Mouse (Mus musculus) hindbrain, embryonic 14.5 days (tissue): ENCODE measurements around the gene Aurkaip1. TPM values are rescaled to one million over a fixed set of nuclear protein-coding genes. Genes with fewer than 3 reads are reported as not detected.
A peak's percentile ranks its signal among the peaks of the same experiment; 100 is the strongest.

Experiments
- ATAC-seq: fragments of 200-750 bp; cut with Nextera tagmentation; 2 replicates; pipeline ENCODE4 v1.8.0; 2017; ENCODE audit warnings: moderate number of reproducible peaks, mild to moderate bottlenecking, moderate TSS enrichment, moderate library complexity; ENCODE audit not compliant: low FRiP score
- DNase-seq: peaks from one replicate; pipeline ENCODE4 v3.0.0-alpha.2; 2015; ENCODE audit warnings: low spot score
- H3K27ac ChIP-seq: fragments of 300-500 bp; sonication (generic); 2 replicates; pipeline ENCODE4 v1.5.1; 2014; ENCODE audit warnings: mild to moderate bottlenecking, moderate library complexity
- H3K27me3 ChIP-seq: fragments of 300-500 bp; sonication (generic); 2 replicates; pipeline ENCODE4 v1.6.1; 2014; ENCODE audit warnings: mild to moderate bottlenecking, low read length, mixed read lengths; ENCODE audit not compliant: control insufficient read depth, insufficient read depth
- H3K36me3 ChIP-seq: fragments of 300-500 bp; sonication (generic); replicated peaks from 2 replicates; pipeline ENCODE4 v1.6.1; 2014; ENCODE audit not compliant: control insufficient read depth, insufficient read depth
- H3K4me1 ChIP-seq: fragments of 300-500 bp; sonication (generic); replicated peaks from 2 replicates; pipeline ENCODE4 v1.6.1; 2014; ENCODE audit warnings: antibody characterized with exemption, low read length, mixed read lengths; ENCODE audit not compliant: control insufficient read depth, insufficient read depth
- H3K4me2 ChIP-seq: fragments of 300-500 bp; sonication (generic); replicated peaks from 2 replicates; pipeline ENCODE4 v1.6.1; 2014; ENCODE audit warnings: mild to moderate bottlenecking, moderate library complexity
- H3K4me3 ChIP-seq: fragments of 300-500 bp; sonication (generic); replicated peaks from 2 replicates; pipeline ENCODE4 v1.5.1; 2014; ENCODE audit warnings: mild to moderate bottlenecking, low read length
- H3K9ac ChIP-seq: fragments of 300-500 bp; sonication (generic); 2 replicates; pipeline ENCODE4 v1.6.1; 2014
- H3K9me3 ChIP-seq: fragments of 300-500 bp; sonication (generic); 2 replicates; pipeline ENCODE4 v1.6.1; 2016; ENCODE audit warnings: low read length; ENCODE audit not compliant: control insufficient read depth
- WGBS: fragments of 180-500 bp; shearing (Covaris S2); extraction: QIAGEN DNeasy Blood & Tissue Kit; methylation state at CpG from one replicate; pipeline ENCODE4 v1.1.7; 2014; 5-methylcytosine and 5-hydroxymethylcytosine counted together
- polyA plus RNA-seq: library from polyadenylated mRNA; unstranded; fragments of >200 nt; fragmentation: Nextera tagmentation; extraction: Ambion mirVana; gene quantifications from 2 replicates; pipeline ENCODE4 v1.2.1, GENCODE M21; 2014

Gene Aurkaip1
- polyA plus RNA-seq, 1 experiment from 2014 or later, result 126 TPM

GRCm38 (mm10) chr4:155846871-155847578 lies 16.0 kb downstream of the Aurkaip1 start, which contains the start of gene Dvl1:
TSS of gene Dvl1 (plus strand) at chr4:155847402.
- 3% methylated on average over 49 of the region's 65 CpGs for WGBS
- peak within 1 kb of the TSS; percentile 94 for H3K4me3 ChIP-seq
- ATAC-seq, result peak; percentile 84

GRCm38 (mm10) chr4:155847591-155848352 lies 16.7 kb downstream of the Aurkaip1 start:
- H3K9ac ChIP-seq, result peak overlapping the region; percentile 95
- H3K27me3 ChIP-seq, result no peaks in the 10 kb centered on the region
- H3K27ac ChIP-seq, result peak overlapping the region; percentile 84
- peak; percentile 33 for DNase-seq
- ATAC-seq, result peak; percentile 22
- no peaks in the 10 kb centered on the region for H3K36me3 ChIP-seq
- peak overlapping the region; percentile 94 for H3K4me3 ChIP-seq
- peaks cover 32% of the 10 kb centered on the region for H3K4me1 ChIP-seq
- WGBS, result 1% methylated on average over 48 of the region's 69 CpGs
- H3K9me3 ChIP-seq, result no peaks in the 10 kb centered on the region
- H3K4me2 ChIP-seq, result peak overlapping the region; percentile 68

More at GRCm38 (mm10) chr4:155846871-155847578, 16.0 kb downstream of the Aurkaip1 start, which contains the start of gene Dvl1:
- peak; percentile 96 for DNase-seq
- peak within 1 kb of the TSS; percentile 95 for H3K9ac ChIP-seq
- peak within 1 kb of the TSS; percentile 68 for H3K4me2 ChIP-seq
- H3K4me1 ChIP-seq, result peaks cover 32% of the 10 kb centered on the region
- H3K9me3 ChIP-seq, result no peaks in the 10 kb centered on the region
- H3K27ac ChIP-seq, result peak within 1 kb of the TSS; percentile 84
- no peaks in the 10 kb centered on the region for H3K36me3 ChIP-seq
- H3K27me3 ChIP-seq, result peaks cover under 1% of the 10 kb centered on the region; the same call in 1 of the 2 replicates

- Histone ChIP-seq H3K4me3 (peak overlapping the region; percentile 94), H3K4me2 (peak overlapping the region; percentile 68), H3K36me3 (no peaks in the 10 kb centered on the region), H3K27ac (no peak overlapping the region), H3K4me1 (peaks cover 32% of the 10 kb centered on the region), H3K9me3 (no peaks in the 10 kb centered on the region), H3K9ac (peak overlapping the region; percentile 95), H3K27me3 (no peaks in the 10 kb centered on the region)
- ATAC-seq (no peak), DNase-seq (no peak)
- 64% methylated on average over 7 of the region's 7 CpGs for WGBS
Observed at GRCm38 (mm10) chr4:155848434-155849095, 17.5 kb downstream of the Aurkaip1 start.

DNA sequence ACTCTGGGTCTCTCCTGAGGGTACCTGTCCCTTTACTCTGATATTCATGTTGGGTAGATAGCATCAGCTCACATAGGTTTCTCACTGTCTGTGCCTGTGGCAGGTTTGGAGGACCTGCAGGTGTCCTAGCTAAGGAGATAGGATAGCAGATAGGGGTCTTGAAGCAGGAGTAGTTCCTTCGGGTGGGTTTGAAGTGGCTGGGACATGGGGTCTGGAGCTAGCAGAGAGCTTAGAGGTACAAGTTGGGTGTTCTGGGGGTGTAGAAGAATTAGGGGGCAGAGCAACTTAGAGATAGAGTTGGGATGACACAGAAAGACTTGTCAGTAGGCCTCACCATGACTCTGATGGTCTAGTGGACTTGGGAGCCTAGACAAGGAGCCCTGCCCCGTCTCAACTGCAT lies 18.3 kb downstream of the Aurkaip1 start:
- Histone ChIP-seq H3K36me3 (peaks cover 3% of the 10 kb centered on the region; the same call in 1 of the 2 replicates), H3K27ac (no peak overlapping the region), H3K4me3 (peak overlapping the region; percentile 94; the same call in 1 of the 2 replicates), H3K27me3 (no peaks in the 10 kb centered on the region), H3K9ac (no peak overlapping the region), H3K9me3 (no peaks in the 10 kb centered on the region), H3K4me2 (peak overlapping the region; percentile 68), H3K4me1 (peaks cover 32% of the 10 kb centered on the region)
- DNase-seq (no peak), ATAC-seq (no peak)
- WGBS, result 96% methylated on average over 2 of the region's 2 CpGs

- Histone ChIP-seq H3K4me3 (no peak overlapping the region), H3K27me3 (no peaks in the 10 kb centered on the region), H3K9me3 (no peaks in the 10 kb centered on the region), H3K36me3 (peaks cover 9% of the 10 kb centered on the region), H3K4me2 (peak overlapping the region; percentile 68; the same call in 1 of the 2 replicates), H3K27ac (no peak overlapping the region), H3K9ac (no peak overlapping the region), H3K4me1 (peaks cover 32% of the 10 kb centered on the region)
- WGBS, result 97% methylated on average over 3 of the region's 3 CpGs
- no peak for ATAC-seq
- no peak for DNase-seq
Observed at GRCm38 (mm10) chr4:155849792-155850451, 18.9 kb downstream of the Aurkaip1 start.

GRCm38 (mm10) chr4:155851368-155851767 lies 20.3 kb downstream of the Aurkaip1 start:
- Histone ChIP-seq H3K9ac (no peak overlapping the region), H3K4me2 (no peak overlapping the region), H3K27ac (no peak overlapping the region), H3K36me3 (peaks cover 23% of the 10 kb centered on the region), H3K27me3 (no peaks in the 10 kb centered on the region), H3K9me3 (no peaks in the 10 kb centered on the region), H3K4me1 (peaks cover 31% of the 10 kb centered on the region), H3K4me3 (no peak overlapping the region)
- DNase-seq (no peak), ATAC-seq (no peak)
- WGBS, result 94% methylated on average over 3 of the region's 3 CpGs

DNA sequence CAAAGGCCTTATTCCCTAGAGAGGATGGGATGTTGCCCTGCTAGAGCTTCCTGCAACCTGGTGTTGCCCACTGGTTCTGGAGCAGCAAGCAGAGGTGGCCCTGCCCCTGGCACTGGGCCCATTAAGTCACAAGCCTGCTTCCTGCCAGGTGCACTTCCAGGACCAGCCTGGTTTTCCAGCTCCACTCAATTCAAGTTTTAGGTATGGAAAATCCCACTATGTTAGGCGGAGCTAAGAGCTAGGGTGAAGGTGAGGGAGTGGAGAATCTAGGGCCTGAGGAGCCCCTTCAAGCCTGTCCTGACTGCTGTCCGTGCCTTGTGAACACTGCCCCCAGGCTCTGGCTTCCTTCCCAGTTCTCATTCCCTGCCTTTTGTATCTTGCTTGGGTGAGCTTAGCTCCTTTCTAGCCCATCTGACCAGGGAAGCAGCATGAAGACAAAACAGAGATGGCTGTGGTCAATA lies 20.9 kb downstream of the Aurkaip1 start:
- H3K9ac ChIP-seq, result no peak overlapping the region
- H3K9me3 ChIP-seq, result no peaks in the 10 kb centered on the region
- H3K4me1 ChIP-seq, result peaks cover 25% of the 10 kb centered on the region
- H3K4me2 ChIP-seq, result no peak overlapping the region
- no peak overlapping the region for H3K27ac ChIP-seq
- H3K4me3 ChIP-seq, result no peak overlapping the region
- H3K27me3 ChIP-seq, result no peaks in the 10 kb centered on the region
- no peak for ATAC-seq
- DNase-seq, result no peak
- WGBS, result 74% methylated on average over 2 of the region's 2 CpGs
- H3K36me3 ChIP-seq, result peaks cover 29% of the 10 kb centered on the region

DNA sequence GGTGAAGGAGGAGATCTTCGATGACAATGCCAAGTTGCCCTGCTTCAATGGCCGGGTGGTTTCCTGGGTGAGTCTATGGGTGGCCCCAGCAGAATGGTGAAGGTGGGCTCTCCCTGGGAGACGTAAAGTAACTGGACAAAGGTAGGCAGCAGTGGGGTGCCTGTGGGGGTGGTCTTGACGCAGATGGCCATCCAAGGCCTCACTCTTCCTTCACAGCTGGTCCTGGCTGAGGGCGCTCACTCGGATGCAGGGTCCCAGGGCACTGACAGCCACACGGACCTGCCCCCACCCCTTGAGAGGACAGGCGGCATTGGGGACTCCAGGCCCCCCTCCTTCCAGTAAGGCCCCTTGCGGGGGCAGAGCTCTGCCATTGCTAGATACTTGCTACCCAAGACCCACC lies 22.3 kb downstream of the Aurkaip1 start:
- H3K4me2 ChIP-seq, result no peak overlapping the region
- no peaks in the 10 kb centered on the region for H3K27me3 ChIP-seq
- ATAC-seq, result no peak
- H3K36me3 ChIP-seq, result peaks cover 44% of the 10 kb centered on the region
- H3K4me3 ChIP-seq, result no peak overlapping the region
- H3K9me3 ChIP-seq, result no peaks in the 10 kb centered on the region
- DNase-seq, result no peak
- H3K27ac ChIP-seq, result no peak overlapping the region
- 89% methylated on average over 9 of the region's 9 CpGs for whole genome bisulfite sequencing
- H3K9ac ChIP-seq, result no peak overlapping the region
- H3K4me1 ChIP-seq, result peaks cover 19% of the 10 kb centered on the region
